Mouse (Mus musculus) lung, postnatal 0 days (tissue): Measurements from ENCODE around the gene Tpbgl.

ENCODE experiments used
- CTCF ChIP-seq: IDR thresholded peaks from 2 replicates; pipeline ENCODE4 v1.5.1; 2016; ENCODE audit warnings: antibody characterized with exemption, mild to moderate bottlenecking
- EP300 ChIP-seq: IDR thresholded peaks from 2 replicates; pipeline ENCODE4 v1.6.1; 2016; ENCODE audit warnings: antibody characterized with exemption, mild to moderate bottlenecking, control low read depth

GRCm38 (mm10) chr7:99585976-99586375, 40.9 kb downstream of the Tpbgl start:
- TF ChIP-seq CTCF = no peak
- no peak for TF ChIP-seq EP300
